Mouse (Mus musculus): ENCODE results near the gene Spock3.
"Not testable (repeated sequence)": the region's sequence is repeated elsewhere in the genome, so short reads cannot be mapped to it uniquely, and the experiment has no call there.

Gene Spock3

GRCm38 (mm10) chr8:62950709-62951108 lies at the start of gene Spock3:
Gene Spock3 (plus strand): TSS chr8:62951009.
- DNase-seq, result no peak

- DNase-seq, result no peak
Observed at GRCm38 (mm10) chr8:62951173-62952134, 645 bp downstream of the Spock3 start.

- DNase-seq, result no peak
Observed at GRCm38 (mm10) chr8:62952481-62952880, 1.7 kb downstream of the Spock3 start.

GRCm38 (mm10) chr8:62962608-62963007 lies 11.8 kb downstream of the Spock3 start:
- DNase-seq, result no peak

GRCm38 (mm10) chr8:62969802-62970372 lies 19.1 kb downstream of the Spock3 start:
- no peak for DNase-seq

GRCm38 (mm10) chr8:63088984-63089383 lies 138.2 kb downstream of the Spock3 start:
- DNase-seq, result no peak

- no peak for DNase-seq
Observed at GRCm38 (mm10) chr8:63098200-63098599, 147.4 kb downstream of the Spock3 start.

- no peak for DNase-seq
Observed at GRCm38 (mm10) chr8:63109761-63110160, 159.0 kb downstream of the Spock3 start.

- DNase-seq, result no peak
Observed at GRCm38 (mm10) chr8:63112919-63113318, 162.1 kb downstream of the Spock3 start.

- DNase-seq, result no peak
Observed at GRCm38 (mm10) chr8:63120508-63120907, 169.7 kb downstream of the Spock3 start.

GRCm38 (mm10) chr8:63135406-63135805 lies 184.6 kb downstream of the Spock3 start:
- DNase-seq, result no peak

- DNase-seq, result not testable (repeated sequence)
Observed at GRCm38 (mm10) chr8:63163861-63164260, 213.1 kb downstream of the Spock3 start.

GRCm38 (mm10) chr8:63165326-63165725 lies 214.5 kb downstream of the Spock3 start:
- DNase-seq, result no peak

GRCm38 (mm10) chr8:63169956-63170355 lies 219.1 kb downstream of the Spock3 start:
- no peak for DNase-seq

GRCm38 (mm10) chr8:63181272-63181671 lies 230.5 kb downstream of the Spock3 start:
- no peak for DNase-seq

GRCm38 (mm10) chr8:63258812-63259385 lies 308.1 kb downstream of the Spock3 start:
- DNase-seq, result no peak

- no peak for DNase-seq
Observed at GRCm38 (mm10) chr8:63262516-63262915, 311.7 kb downstream of the Spock3 start.

- no peak for DNase-seq
Observed at GRCm38 (mm10) chr8:63335366-63335765, 384.6 kb downstream of the Spock3 start.

GRCm38 (mm10) chr8:63368580-63368979 lies 417.8 kb downstream of the Spock3 start:
- no peak for DNase-seq

GRCm38 (mm10) chr8:63397659-63398058 lies 446.9 kb downstream of the Spock3 start:
- no peak for DNase-seq

All from lung, postnatal 14 days (tissue).